Mouse (Mus musculus) monocyte, adult 2 months (primary cell): ENCODE measurements at regions not wholly inside any gene's neighbourhood (a gene's known extent, or its start where the extent isn't known, plus 50 kb on each side); places are given as distances from the start of the nearest gene placed in this dataset.
"Not testable (repeated sequence)": the region's sequence is repeated elsewhere in the genome, so short reads cannot be mapped to it uniquely, and the experiment has no call there.

Experiments used
- DNase-seq, 2 experiments: peaks; one replicate each; pipeline ENCODE4 v3.0.0; 2022; ENCODE audit warnings: low spot score in 2 of 2, low read depth in 1 of 2

DNA sequence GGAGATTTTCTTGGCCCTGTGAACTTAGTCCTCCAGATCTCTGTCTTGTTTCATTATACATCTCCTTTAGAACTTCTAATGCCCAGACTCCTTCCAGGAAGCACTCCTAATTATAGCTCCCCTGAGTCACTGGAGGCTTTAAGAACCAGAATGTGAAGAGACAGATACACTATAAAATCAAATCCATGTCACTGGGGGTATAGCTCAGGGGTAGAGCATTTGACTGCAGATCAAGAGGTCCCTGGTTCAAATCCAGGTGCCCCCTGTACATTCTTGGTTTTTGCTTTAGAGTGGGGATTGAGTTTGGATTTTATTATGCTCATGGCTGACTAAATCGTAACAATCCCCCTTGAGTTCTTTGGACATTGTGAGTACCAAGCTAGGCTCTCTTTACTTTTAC lies 62.4 kb upstream of the Acpp start:
- DNase-seq, result no peak

DNA sequence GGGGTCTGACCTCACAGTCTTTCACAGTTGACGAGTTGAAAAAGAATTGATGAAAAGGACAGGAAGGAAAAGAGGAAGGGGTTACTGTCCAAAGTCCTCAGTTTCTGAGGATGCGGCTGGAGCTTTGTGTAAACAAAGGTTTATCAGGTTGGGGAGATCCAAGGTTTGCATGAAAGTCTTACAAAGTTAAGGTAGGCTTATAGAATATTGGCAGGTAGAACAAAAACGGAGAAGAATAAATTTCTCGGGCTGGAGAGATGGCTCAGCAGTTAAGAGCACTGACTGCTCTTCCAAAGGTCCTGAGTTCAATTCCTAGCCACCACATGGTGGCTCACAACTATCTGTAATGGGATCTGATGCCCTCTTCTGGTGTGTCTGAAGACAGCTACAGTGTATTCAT lies 60.9 kb upstream of the Acpp start:
- not testable (repeated sequence) for DNase-seq

DNA sequence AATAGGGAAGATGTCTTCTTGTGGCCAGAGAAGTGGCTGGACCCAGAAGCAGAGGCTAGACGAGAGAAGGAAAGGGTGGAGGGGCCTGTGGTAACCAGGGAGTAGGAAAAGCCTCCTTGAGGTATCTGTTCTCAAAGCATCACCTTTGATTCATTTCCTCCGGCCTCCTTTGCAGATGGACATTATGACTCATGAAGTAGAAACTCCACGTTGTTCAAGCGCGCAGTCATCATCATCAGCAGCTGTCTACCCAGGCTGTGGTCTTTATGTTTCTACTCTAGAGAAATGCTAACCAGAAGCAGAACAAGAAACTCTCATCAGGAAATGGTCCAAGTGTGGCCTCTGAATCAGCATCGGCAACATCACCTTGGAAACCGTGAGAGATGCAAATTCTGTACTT lies 50.3 kb upstream of the Acpp start:
- no peak for DNase-seq
